Mouse (Mus musculus): ENCODE data around the gene Calu. TPM values are rescaled to one million over a fixed set of nuclear protein-coding genes. Genes with fewer than 3 reads are reported as not detected.
A peak's percentile ranks its signal among the peaks of the same experiment; 100 is the strongest.

Calu gene
- 442 and 447 TPM in 2 replicates for polyA plus RNA-seq (2015; fragmentation: Nextera tagmentation; extraction: Ambion mirVana)

- H3K36me3 ChIP-seq (ENCODE audit: control insufficient read depth, insufficient read depth, low read length): no peaks in the 10 kb centered on the region
- peak within 1 kb of the TSS; percentile 61 for H3K4me2 ChIP-seq (ENCODE audit: low read depth, low read length)
- H3K9ac ChIP-seq (ENCODE audit: low read length): peak within 1 kb of the TSS; percentile 97
- H3K4me1 ChIP-seq (replicated peaks; ENCODE audit: control insufficient read depth, insufficient read depth, low read length): peaks cover 14% of the 10 kb centered on the region
- H3K9me3 ChIP-seq (ENCODE audit: control insufficient read depth, low read length): no peaks in the 10 kb centered on the region
- under 1% methylated on average over 55 of the region's 55 CpGs for WGBS
- H3K27ac ChIP-seq (ENCODE audit: low read length): peak within 1 kb of the TSS; percentile 85
- ATAC-seq (ENCODE audit: low read depth): peak; percentile 99
- peak within 1 kb of the TSS; percentile 99 for H3K4me3 ChIP-seq (ENCODE audit: low read length)
- no peaks in the 10 kb centered on the region for H3K27me3 ChIP-seq (ENCODE audit: control insufficient read depth, insufficient read depth, low read depth, low read length)
Measured at GRCm38 (mm10) chr6:29347665-29348370, at the start of gene Calu. TSS of gene Calu (plus strand) at chr6:29348069.

DNA sequence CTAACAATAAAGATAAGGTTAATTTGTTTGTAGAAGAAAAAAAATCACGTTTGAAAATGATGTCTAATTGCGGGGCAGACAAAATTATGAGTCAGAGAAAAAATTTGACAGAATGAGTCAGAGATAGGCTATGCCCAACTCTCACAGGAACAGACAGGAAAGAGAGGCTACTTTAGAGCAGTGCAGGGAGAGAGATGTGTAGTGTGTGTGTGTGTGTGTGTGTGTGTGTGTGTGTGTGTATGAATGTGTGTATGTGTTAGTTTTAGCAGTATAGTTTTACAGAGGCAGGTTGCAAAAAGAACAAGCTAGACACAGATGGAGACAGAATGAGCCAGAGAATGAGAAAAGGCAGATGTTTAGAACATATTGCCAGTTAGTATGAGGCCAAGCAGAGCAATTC is 48.8 kb upstream of the Calu start:
- Histone ChIP-seq H3K27me3 (ENCODE audit: control insufficient read depth, insufficient read depth, low read depth, low read length) (no peaks in the 10 kb centered on the region), H3K9me3 (ENCODE audit: control insufficient read depth, low read length) (0 out of 2 replicates have a peak, but pooled peaks cover 2% of the 10 kb centered on the region), H3K4me2 (ENCODE audit: low read depth, low read length) (no peak overlapping the region), H3K4me3 (ENCODE audit: low read length) (no peak overlapping the region), H3K27ac (ENCODE audit: low read length) (no peak overlapping the region), H3K9ac (ENCODE audit: low read length) (no peak overlapping the region), H3K36me3 (ENCODE audit: control insufficient read depth, insufficient read depth, low read length) (no peaks in the 10 kb centered on the region), H3K4me1 (replicated peaks; ENCODE audit: control insufficient read depth, insufficient read depth, low read length) (no peaks in the 10 kb centered on the region)
- no peak for ATAC-seq (ENCODE audit: low read depth)
- WGBS: 32% methylated on average over 2 of the region's 2 CpGs

GRCm38 (mm10) chr6:29303251-29303650 is 44.6 kb upstream of the Calu start:
- Histone ChIP-seq H3K9ac (ENCODE audit: low read length) (no peak overlapping the region), H3K27me3 (ENCODE audit: control insufficient read depth, insufficient read depth, low read depth, low read length) (no peaks in the 10 kb centered on the region), H3K4me1 (replicated peaks; ENCODE audit: control insufficient read depth, insufficient read depth, low read length) (no peaks in the 10 kb centered on the region), H3K36me3 (ENCODE audit: control insufficient read depth, insufficient read depth, low read length) (no peaks in the 10 kb centered on the region), H3K9me3 (ENCODE audit: control insufficient read depth, low read length) (0 out of 2 replicates have a peak, but pooled peaks cover 4% of the 10 kb centered on the region), H3K4me3 (ENCODE audit: low read length) (no peak overlapping the region), H3K27ac (ENCODE audit: low read length) (no peak overlapping the region), H3K4me2 (ENCODE audit: low read depth, low read length) (no peak overlapping the region)
- ATAC-seq (ENCODE audit: low read depth): no peak

- Histone ChIP-seq H3K27ac (ENCODE audit: low read length) (no peak overlapping the region), H3K4me1 (replicated peaks; ENCODE audit: control insufficient read depth, insufficient read depth, low read length) (no peaks in the 10 kb centered on the region), H3K4me3 (ENCODE audit: low read length) (no peak overlapping the region), H3K9me3 (ENCODE audit: control insufficient read depth, low read length) (0 out of 2 replicates have a peak, but pooled peaks cover 4% of the 10 kb centered on the region), H3K4me2 (ENCODE audit: low read depth, low read length) (no peak overlapping the region), H3K9ac (ENCODE audit: low read length) (no peak overlapping the region), H3K27me3 (ENCODE audit: control insufficient read depth, insufficient read depth, low read depth, low read length) (no peaks in the 10 kb centered on the region), H3K36me3 (ENCODE audit: control insufficient read depth, insufficient read depth, low read length) (no peaks in the 10 kb centered on the region)
- WGBS: 29% methylated on average over 5 of the region's 5 CpGs
- no peak for ATAC-seq (ENCODE audit: low read depth)
Measured at GRCm38 (mm10) chr6:29303726-29304125, 44.1 kb upstream of the Calu start.

DNA sequence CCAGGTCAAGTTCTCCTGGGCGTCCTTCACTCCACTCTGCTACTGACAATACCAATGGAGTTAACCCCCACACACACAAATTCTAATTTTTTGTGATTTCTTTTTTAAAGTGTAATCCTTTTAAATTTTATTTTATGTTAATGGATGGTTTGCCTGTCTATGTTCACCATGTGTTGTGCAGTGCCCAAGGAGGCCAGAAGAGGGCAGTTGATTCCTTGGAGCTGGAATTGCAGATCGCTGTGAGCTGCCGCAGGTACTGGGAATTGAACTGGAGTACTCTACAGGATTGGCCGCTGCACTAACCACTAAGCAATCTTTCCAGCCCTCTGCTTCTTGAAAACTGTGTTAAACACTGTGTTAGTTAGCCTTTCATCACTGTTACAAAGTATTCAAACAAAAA is 42.4 kb upstream of the Calu start:
- 90% methylated on average over 4 of the region's 4 CpGs for WGBS
- Histone ChIP-seq H3K36me3 (ENCODE audit: control insufficient read depth, insufficient read depth, low read length) (no peaks in the 10 kb centered on the region), H3K9ac (ENCODE audit: low read length) (no peak overlapping the region), H3K27me3 (ENCODE audit: control insufficient read depth, insufficient read depth, low read depth, low read length) (no peaks in the 10 kb centered on the region), H3K4me1 (replicated peaks; ENCODE audit: control insufficient read depth, insufficient read depth, low read length) (no peaks in the 10 kb centered on the region), H3K4me2 (ENCODE audit: low read depth, low read length) (no peak overlapping the region), H3K4me3 (ENCODE audit: low read length) (no peak overlapping the region), H3K27ac (ENCODE audit: low read length) (no peak overlapping the region), H3K9me3 (ENCODE audit: control insufficient read depth, low read length) (0 out of 2 replicates have a peak, but pooled peaks cover 2% of the 10 kb centered on the region)
- ATAC-seq (ENCODE audit: low read depth): no peak

DNA sequence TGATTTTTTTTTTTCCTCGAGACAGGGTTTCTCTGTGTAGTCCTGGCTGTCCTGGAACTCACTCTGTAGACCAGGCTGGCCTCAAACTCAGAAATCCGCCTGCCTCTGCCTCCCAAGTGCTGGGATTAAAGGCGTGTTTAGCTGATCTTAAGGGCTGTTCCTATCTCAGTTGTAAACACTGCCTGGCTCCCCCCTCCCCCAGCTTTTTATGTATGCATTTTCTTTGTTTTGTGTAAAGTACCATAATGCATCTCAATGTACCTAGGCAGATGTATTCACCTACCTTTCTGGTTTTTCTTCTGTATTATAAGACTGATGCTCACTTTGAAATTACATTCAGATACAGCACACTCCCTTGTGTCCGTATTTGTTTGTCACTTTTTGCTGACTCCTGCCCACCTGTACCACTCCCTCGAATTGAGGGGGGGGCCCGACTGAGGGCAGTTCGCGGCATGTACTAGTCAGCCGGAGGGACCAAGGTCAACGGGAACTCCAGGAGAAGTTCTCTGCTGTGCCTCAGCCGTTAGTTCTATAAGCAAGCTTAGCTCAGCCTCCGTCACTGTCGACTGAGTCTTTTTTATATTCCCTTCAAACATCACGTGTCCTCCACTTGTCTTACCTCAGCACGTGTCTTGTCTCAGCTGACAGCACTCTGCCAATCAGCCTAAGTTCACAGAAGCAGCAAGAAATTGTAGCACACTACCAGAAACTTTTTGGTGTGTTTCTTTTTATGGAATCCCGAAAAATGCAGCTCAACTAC is 38.8 kb upstream of the Calu start:
- no peak overlapping the region for H3K9ac ChIP-seq (ENCODE audit: low read length)
- no peaks in the 10 kb centered on the region for H3K36me3 ChIP-seq (ENCODE audit: control insufficient read depth, insufficient read depth, low read length)
- H3K4me3 ChIP-seq (ENCODE audit: low read length): no peak overlapping the region
- no peaks in the 10 kb centered on the region for H3K27me3 ChIP-seq (ENCODE audit: control insufficient read depth, insufficient read depth, low read depth, low read length)
- WGBS: 80% methylated on average over 16 of the region's 16 CpGs
- no peak for ATAC-seq (ENCODE audit: low read depth)
- no peaks in the 10 kb centered on the region for H3K4me1 ChIP-seq (replicated peaks; ENCODE audit: control insufficient read depth, insufficient read depth, low read length)
- no peak overlapping the region for H3K27ac ChIP-seq (ENCODE audit: low read length)
- H3K4me2 ChIP-seq (ENCODE audit: low read depth, low read length): no peak overlapping the region
- H3K9me3 ChIP-seq (ENCODE audit: control insufficient read depth, low read length): 0 out of 2 replicates have a peak, but pooled peaks cover 2% of the 10 kb centered on the region

- H3K27me3 ChIP-seq (ENCODE audit: control insufficient read depth, insufficient read depth, low read depth, low read length): no peaks in the 10 kb centered on the region
- H3K9ac ChIP-seq (ENCODE audit: low read length): no peak overlapping the region
- ATAC-seq (ENCODE audit: low read depth): no peak
- no peak overlapping the region for H3K4me3 ChIP-seq (ENCODE audit: low read length)
- H3K4me2 ChIP-seq (ENCODE audit: low read depth, low read length): no peak overlapping the region
- no peaks in the 10 kb centered on the region for H3K4me1 ChIP-seq (replicated peaks; ENCODE audit: control insufficient read depth, insufficient read depth, low read length)
- H3K36me3 ChIP-seq (ENCODE audit: control insufficient read depth, insufficient read depth, low read length): no peaks in the 10 kb centered on the region
- 62% methylated on average over 14 of the region's 14 CpGs for WGBS
- H3K27ac ChIP-seq (ENCODE audit: low read length): no peak overlapping the region
- H3K9me3 ChIP-seq (ENCODE audit: control insufficient read depth, low read length): no peaks in the 10 kb centered on the region
Measured at GRCm38 (mm10) chr6:29313690-29314202, 34.1 kb upstream of the Calu start.

- Histone ChIP-seq H3K4me1 (replicated peaks; ENCODE audit: control insufficient read depth, insufficient read depth, low read length) (no peaks in the 10 kb centered on the region), H3K27me3 (ENCODE audit: control insufficient read depth, insufficient read depth, low read depth, low read length) (no peaks in the 10 kb centered on the region), H3K36me3 (ENCODE audit: control insufficient read depth, insufficient read depth, low read length) (no peaks in the 10 kb centered on the region), H3K9ac (ENCODE audit: low read length) (no peak overlapping the region), H3K27ac (ENCODE audit: low read length) (no peak overlapping the region), H3K9me3 (ENCODE audit: control insufficient read depth, low read length) (no peaks in the 10 kb centered on the region), H3K4me2 (ENCODE audit: low read depth, low read length) (no peak overlapping the region), H3K4me3 (ENCODE audit: low read length) (no peak overlapping the region)
- ATAC-seq (ENCODE audit: low read depth): no peak
- WGBS: 65% methylated on average over 2 of the region's 2 CpGs
Measured at GRCm38 (mm10) chr6:29317286-29317685, 30.6 kb upstream of the Calu start.

- WGBS: 64% methylated on average over 3 of the region's 3 CpGs
Measured at GRCm38 (mm10) chr6:29317941-29318340, 29.9 kb upstream of the Calu start.

More at GRCm38 (mm10) chr6:29317941-29318340, 29.9 kb upstream of the Calu start:
- Histone ChIP-seq H3K27me3 (ENCODE audit: control insufficient read depth, insufficient read depth, low read depth, low read length) (no peaks in the 10 kb centered on the region), H3K36me3 (ENCODE audit: control insufficient read depth, insufficient read depth, low read length) (no peaks in the 10 kb centered on the region), H3K27ac (ENCODE audit: low read length) (no peak overlapping the region), H3K4me3 (ENCODE audit: low read length) (no peak overlapping the region), H3K9ac (ENCODE audit: low read length) (no peak overlapping the region), H3K4me2 (ENCODE audit: low read depth, low read length) (no peak overlapping the region), H3K4me1 (replicated peaks; ENCODE audit: control insufficient read depth, insufficient read depth, low read length) (no peaks in the 10 kb centered on the region), H3K9me3 (ENCODE audit: control insufficient read depth, low read length) (no peaks in the 10 kb centered on the region)
- ATAC-seq (ENCODE audit: low read depth): no peak
